Mouse (Mus musculus): ENCODE results near the gene Cops8.

Cops8 gene

GRCm38 (mm10) chr1:90602759-90603560 is at the start of gene Cops8:
Cops8 (plus strand) TSS chr1:90602981.
- DNase-seq (ENCODE audit: low read depth), result peak; percentile 96

DNA sequence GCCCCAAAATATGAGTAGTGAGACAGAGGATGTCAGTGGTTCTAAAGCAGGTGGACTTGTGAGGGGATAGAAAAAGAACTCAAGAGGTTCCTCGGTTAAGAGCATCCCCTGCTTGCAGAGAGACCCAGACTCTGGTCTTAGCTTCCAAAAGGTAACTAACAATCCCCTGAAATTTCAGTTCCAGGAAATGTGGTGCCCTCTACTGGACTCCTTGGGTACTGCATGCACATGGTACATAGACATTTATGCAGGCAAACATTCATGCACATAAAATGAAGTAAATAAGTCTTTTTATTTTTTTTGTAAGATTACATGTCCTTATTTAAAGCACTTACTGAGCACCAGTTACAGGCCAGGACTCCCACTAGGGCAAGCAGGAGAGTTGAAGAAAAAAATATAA is 45.6 kb upstream of the Cops8 start:
- no peak for DNase-seq (ENCODE audit: low read depth)

DNA sequence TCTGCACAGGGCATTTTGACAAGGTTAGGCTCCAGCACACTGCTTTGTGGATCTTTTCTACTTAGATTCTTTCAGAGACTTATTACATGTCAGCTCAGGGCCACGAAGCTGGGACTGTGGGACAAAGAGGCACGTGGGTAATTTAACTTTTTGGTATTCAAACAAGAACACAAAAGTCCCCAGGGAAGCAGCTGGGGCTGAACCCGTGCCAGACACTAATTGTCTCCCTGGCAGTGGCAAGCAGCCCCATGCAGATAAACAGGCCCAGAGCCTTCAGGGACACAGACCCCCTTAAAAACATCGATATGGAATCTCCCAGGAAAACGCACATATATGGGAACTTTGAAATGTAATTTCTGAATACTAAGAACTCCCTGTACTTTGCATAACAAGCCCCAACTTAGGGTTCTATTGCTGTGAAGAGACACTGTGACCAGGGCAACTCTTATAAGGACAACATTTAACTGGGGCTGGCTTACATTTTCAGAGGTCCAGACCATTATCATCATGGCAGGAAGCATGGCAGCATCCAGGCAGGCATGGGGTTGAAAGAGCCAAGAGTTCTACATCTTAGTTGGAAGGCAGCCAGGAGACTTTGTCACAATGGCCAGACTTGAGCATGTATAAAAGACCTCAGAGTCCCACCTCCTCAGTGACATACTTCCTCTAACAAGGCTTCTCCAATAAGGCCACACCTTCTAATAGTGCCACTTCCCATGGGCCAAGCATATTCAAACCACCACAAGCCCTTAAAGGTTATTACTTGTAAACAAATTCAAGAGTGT is 41.6 kb upstream of the Cops8 start:
- DNase-seq (ENCODE audit: low read depth), result no peak

DNA sequence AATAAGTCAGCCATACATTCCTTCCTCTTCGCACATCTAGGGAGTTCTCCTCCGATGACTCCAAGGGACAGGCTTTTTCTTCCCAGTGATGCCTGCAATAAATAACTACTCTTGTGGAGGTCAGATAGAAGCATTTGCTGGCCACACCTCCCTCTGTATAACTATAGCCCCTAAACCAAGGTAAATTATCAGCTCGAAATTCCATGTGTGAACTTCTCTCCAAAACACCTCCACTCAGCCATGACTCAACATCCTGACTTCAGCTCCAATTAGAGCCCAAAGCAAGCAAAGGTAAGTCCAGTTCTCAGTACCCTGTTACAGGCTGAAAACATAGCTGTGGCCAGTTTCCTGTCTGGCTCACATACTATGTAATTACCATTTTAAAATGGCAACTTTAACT is 38.8 kb upstream of the Cops8 start:
- no peak for DNase-seq (ENCODE audit: low read depth)

GRCm38 (mm10) chr1:90566664-90567440 is 35.9 kb upstream of the Cops8 start:
- no peak for DNase-seq (ENCODE audit: low read depth)

GRCm38 (mm10) chr1:90573831-90574230 is 28.9 kb upstream of the Cops8 start:
- DNase-seq (ENCODE audit: low read depth), result no peak

GRCm38 (mm10) chr1:90574845-90575244 is 27.9 kb upstream of the Cops8 start:
- no peak for DNase-seq (ENCODE audit: low read depth)

DNA sequence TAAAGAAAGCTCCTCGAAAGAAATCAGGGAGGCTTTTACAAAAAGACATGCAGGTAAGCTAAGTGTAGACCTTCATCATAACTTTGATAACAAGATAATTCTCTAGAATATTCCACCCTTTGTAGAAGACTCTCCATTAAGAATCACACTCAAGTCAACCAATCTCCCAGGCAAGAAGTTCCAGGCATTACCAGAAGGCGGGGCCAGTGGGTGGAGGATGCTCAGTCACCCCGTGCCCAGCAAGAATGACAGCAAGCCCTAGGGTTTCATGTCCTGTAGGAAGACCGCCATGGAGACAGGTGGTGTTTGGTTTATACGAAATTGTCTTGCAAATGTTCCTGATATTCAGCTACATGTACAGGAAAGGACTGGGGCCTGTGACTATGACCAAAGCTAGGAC is 25.4 kb upstream of the Cops8 start:
- no peak for DNase-seq (ENCODE audit: low read depth)

- DNase-seq (ENCODE audit: low read depth), result no peak
Observed at GRCm38 (mm10) chr1:90582635-90583034, 20.1 kb upstream of the Cops8 start.

GRCm38 (mm10) chr1:90588021-90588734 is 14.6 kb upstream of the Cops8 start:
- peak; percentile 25 for DNase-seq (ENCODE audit: low read depth)

DNA sequence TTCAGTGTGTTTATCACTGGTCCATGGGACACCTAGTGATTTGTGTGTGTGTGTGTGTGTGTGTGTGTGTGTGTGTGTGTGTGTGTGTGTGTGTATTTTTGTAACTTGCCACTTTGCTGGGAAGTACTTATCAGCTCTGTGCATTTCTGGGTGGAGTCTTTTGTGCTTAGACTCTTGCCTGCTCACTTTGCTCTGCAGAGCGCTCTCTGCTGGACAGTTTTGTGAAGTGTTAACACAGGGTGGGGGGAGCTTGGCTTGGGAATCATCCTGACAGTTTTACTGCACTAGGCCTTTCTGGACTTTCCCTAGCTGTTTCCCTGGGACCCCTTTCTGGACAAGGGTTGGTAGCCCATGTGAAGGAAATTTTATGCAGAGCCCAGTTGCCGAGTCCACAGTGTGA is 12.0 kb upstream of the Cops8 start:
- DNase-seq (ENCODE audit: low read depth), result no peak

GRCm38 (mm10) chr1:90592784-90593183 is 10.0 kb upstream of the Cops8 start:
- DNase-seq (ENCODE audit: low read depth), result peak; percentile 72

- DNase-seq (ENCODE audit: low read depth), result no peak
Observed at GRCm38 (mm10) chr1:90599226-90599625, 3.6 kb upstream of the Cops8 start.

DNA sequence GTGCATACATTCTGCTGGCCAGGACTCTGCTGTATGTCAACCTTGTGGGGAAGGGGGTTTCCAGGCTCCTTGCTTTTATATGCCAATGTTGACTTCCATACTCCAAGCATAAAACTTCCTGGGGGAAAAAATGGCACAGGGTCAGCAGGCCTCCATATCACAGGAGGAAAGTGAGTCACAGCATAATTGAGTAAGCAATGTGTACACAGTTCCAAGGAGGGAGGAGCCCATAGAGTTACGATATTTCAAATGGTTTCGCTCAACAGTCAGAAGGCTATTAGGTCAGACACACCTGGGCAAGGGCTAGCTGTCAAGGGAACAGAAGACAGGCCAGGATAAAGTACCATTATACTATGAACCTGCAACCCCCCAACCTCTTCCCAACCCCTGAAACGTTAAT is 1.7 kb upstream of the Cops8 start:
- DNase-seq (ENCODE audit: low read depth), result no peak

DNA sequence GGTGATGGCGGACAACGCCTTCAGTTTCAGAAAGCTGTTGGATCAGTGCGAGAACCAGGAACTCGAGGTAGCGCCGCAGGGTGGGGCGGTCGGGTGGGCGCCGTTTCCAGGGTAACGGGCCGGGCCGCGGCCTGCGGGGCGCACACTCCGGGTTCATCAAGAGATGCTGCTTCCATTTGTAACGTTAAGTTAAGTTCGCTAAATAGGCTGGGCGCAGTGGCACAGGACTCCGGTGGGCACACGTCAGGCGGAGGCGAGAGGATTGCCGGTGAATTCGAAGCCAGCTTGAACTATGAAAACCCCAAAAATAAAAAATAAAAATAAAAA is 743 bp downstream of the Cops8 start:
- DNase-seq (ENCODE audit: low read depth), result no peak

GRCm38 (mm10) chr1:90609363-90609762 is 6.6 kb downstream of the Cops8 start:
- DNase-seq (ENCODE audit: low read depth), result no peak

DNA sequence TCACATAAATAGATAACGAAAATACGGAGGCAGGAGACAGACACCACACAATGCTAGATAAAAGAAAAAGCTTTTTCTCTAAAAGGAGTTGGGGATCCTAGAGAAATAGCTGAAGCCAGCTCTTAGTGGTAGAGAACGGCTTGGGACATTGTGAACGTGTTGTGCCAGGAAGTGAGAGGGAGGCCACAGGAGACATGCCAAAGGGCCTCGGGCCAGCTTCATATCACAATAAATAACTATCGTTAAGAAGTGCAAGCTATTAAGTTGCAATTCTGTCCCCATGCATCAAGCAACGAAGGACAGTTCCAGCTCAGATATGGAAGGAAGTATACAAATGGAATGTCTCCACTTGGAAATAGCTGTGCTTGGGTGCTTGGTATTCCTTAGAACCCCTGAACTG is 14.5 kb downstream of the Cops8 start:
- DNase-seq (ENCODE audit: low read depth), result no peak

GRCm38 (mm10) chr1:90633415-90634030 is 30.7 kb downstream of the Cops8 start:
- DNase-seq (ENCODE audit: low read depth), result no peak

GRCm38 (mm10) chr1:90634205-90634745 is 31.5 kb downstream of the Cops8 start:
- no peak for DNase-seq (ENCODE audit: low read depth)

GRCm38 (mm10) chr1:90638335-90638734 is 35.6 kb downstream of the Cops8 start:
- no peak for DNase-seq (ENCODE audit: low read depth)

GRCm38 (mm10) chr1:90650781-90651437 is 48.1 kb downstream of the Cops8 start:
- DNase-seq (ENCODE audit: low read depth), result peak; percentile 62
